Mouse (Mus musculus): ENCODE data around the gene Slc25a25. TPM values are rescaled to one million over a fixed set of nuclear protein-coding genes. Genes with fewer than 3 reads are reported as not detected.

The Slc25a25 gene
- total RNA-seq, 1 experiment from 2014 or later = 12.7 TPM

GRCm38 (mm10) chr2:32463773-32464172, 12.5 kb upstream of the Slc25a25 start:
- ATAC-seq (replicated peaks; ENCODE audit: low read depth, poor library complexity, severe bottlenecking) = no peak

- no peak for ATAC-seq (replicated peaks; ENCODE audit: low read depth, poor library complexity, severe bottlenecking)
Measured at GRCm38 (mm10) chr2:32459657-32460056, 8.4 kb upstream of the Slc25a25 start.

- no peak for ATAC-seq (replicated peaks; ENCODE audit: low read depth, poor library complexity, severe bottlenecking)
Measured at GRCm38 (mm10) chr2:32458300-32458699, 7.1 kb upstream of the Slc25a25 start.

DNA sequence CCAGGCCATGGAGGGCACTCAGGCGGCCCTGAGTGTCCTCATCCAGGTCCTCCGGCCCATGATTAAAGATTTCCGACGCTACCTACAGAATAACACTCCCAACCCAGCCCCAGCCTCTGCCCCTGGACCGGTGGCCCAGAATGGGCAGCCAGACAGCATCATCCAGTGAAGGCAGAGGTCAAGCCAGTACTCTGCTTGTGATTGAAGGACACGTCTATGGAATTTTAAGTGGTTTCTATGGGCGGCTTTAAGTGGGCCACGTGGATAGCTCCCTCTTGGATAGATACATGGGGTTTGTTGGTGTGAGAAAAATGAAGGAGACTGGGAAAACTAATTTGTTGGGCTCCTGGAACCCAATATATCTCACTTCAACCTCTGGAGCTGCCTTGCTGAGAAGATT, 3.9 kb upstream of the Slc25a25 start:
- no peak for ATAC-seq (replicated peaks; ENCODE audit: low read depth, poor library complexity, severe bottlenecking)

DNA sequence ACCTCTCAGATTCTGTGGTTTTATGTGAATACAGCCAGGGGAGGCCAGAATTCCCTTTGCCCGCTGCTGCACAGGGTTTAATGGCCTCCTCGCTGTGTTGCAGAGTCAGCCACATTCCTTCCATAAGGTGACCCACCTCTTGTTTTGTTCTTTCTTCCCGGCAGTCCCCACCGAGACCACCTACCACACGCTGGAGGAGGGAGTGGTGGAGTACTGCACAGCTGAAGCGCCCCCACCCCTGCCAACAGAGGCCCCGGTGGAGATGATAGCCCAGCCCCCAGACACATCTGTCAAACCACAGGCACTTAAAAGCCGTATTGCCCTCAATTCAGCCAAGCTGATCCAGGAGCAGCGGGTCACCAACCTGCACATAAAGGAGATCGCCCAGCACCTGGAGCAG, 3.4 kb upstream of the Slc25a25 start:
- ATAC-seq (replicated peaks; ENCODE audit: low read depth, poor library complexity, severe bottlenecking) = no peak

DNA sequence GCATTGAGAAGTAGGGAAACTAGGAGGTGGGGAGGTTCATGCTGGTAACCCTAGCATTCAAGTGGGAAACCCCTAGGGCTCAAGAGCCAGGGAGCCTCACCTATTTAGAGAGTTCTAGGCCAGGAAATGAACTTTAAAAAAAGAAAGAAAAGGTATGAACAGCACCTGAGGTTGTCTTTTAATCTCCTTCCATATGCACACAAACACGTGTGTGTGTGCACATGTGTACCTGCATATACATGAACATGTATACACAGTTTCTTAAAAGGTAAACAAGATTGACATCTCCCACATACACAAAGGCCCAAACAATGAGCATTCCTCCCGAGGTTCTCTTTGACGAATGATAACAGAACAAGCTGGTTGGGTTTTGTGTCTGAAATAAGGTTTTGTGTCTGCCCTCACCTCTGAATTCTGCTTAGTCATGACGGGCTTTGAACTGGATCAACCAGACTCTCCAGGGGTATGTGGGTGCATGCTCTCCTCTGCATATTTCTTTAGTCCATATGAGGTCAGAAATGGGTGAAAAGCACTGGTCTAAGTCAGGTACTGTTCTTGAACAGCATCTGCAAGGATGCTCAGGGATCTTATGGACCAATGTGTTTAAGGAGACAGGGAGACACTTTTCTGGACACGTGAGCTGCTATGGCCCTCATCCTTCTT, 2.5 kb upstream of the Slc25a25 start:
- ATAC-seq (replicated peaks; ENCODE audit: low read depth, poor library complexity, severe bottlenecking) = no peak

DNA sequence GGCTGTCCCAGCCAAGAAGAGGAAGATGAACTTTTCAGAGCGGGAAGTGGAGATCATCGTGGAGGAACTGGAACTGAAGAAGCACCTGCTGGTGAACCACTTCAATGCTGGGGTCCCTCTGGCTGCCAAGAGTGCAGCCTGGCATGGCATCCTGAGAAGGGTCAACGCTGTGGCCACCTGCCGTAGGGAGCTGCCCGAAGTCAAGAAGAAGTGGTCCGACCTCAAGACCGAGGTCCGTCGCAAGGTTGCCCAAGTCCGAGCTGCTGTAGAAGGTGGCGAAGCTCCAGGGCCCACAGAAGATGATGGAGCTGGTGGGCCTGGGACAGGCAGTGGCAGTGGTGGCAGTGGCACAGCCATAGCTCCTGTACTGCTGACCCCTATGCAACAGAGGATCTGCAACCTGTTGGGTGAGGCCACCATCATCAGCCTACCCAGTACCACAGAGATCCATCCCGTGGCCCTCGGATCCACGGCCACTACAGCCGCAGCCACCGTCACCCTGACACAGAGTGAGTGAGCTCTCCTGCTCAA, 1.3 kb upstream of the Slc25a25 start:
- peak; percentile 8; the same call in 1 of the 2 replicates for ATAC-seq (replicated peaks; ENCODE audit: low read depth, poor library complexity, severe bottlenecking)

GRCm38 (mm10) chr2:32451870-32452372, 676 bp upstream of the Slc25a25 start:
- peak; percentile 87 for ATAC-seq (replicated peaks; ENCODE audit: low read depth, poor library complexity, severe bottlenecking)

DNA sequence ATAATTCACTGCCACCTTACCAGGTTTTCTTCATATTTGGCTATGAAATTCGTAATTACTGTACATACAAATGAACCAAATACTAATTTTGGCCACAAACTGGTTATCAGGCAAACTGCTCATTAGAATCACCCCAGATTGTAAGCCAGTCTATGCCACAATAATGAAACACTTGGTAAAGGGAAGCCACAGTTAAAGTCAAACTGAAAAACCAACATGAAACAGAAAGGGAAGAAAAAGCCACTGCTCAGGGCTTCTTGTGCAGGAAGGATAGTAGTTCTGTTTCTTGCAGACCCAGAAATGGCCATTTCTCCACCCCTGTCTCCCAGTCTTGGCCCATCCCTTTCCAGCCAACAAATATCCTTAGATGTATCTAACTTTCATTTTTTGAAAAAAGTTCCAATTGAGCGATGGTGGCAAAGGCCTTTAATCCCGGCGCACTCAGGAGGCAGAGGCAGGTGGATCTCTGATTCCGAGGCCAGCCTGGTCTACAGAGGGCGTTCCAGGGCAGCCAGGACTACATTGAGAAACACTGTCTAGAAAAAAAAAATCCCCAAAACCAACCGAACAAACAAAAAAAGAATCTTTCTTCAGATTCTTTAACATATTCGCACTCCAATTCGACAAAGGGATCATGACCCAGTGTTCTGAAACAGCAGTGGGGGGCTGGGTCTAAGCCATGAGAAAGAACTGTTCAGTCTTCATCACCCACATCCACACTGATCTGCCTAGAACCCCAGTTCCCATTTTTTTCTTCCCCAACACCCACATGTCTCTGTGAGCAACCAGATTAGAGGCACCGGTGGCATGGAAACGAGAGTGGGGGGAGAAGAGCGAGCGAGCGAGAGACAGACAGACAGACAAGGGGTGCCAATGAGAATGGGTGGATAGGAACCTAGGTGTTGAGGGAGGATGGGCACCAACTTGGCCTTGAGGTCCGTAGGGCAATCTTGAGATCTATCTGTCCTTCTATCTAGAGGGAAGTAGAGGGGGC, 1.2 kb downstream of the Slc25a25 start, which contains the start of gene Naif1:
Gene Naif1, plus strand, starts transcription at position 697 of the 994 bp plus-strand sequence.
- no peak for ATAC-seq (replicated peaks; ENCODE audit: low read depth, poor library complexity, severe bottlenecking)

- ATAC-seq (replicated peaks; ENCODE audit: low read depth, poor library complexity, severe bottlenecking) = no peak
Measured at GRCm38 (mm10) chr2:32448480-32448879, 2.8 kb downstream of the Slc25a25 start.

DNA sequence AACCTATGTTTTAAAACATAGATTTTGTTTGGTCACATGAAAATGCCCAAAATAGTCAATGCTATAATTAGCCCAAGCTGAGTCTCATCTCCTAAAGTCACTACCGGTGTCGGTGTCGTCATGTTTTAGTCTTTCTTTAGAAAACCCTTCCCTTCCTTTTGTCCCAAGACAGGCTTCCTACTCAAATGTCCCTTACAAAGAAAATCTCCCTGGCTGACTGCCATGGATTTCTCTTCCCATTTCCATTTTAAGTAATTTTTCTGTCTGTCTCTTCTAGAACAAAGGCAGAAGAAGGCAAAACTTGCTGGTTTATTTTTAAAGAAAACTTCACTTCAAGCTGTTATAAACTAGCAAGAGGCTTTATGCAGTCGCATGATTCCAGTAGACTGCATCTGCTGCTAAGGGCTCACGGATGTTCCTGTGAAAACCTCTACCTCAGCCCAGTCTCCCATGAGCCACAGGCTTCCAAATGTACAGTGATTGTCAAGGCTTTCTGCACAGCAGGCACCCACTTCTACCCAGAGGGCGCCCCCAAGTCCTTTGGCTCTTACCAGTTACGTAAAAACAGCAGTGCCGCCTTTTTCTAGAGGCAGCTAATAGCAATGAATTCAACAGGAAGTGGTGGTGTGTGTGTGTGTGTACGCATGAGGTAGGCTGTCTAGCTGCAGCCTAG, 3.8 kb downstream of the Slc25a25 start:
- ATAC-seq (replicated peaks; ENCODE audit: low read depth, poor library complexity, severe bottlenecking) = peak; percentile 20; the same call in 1 of the 2 replicates

DNA sequence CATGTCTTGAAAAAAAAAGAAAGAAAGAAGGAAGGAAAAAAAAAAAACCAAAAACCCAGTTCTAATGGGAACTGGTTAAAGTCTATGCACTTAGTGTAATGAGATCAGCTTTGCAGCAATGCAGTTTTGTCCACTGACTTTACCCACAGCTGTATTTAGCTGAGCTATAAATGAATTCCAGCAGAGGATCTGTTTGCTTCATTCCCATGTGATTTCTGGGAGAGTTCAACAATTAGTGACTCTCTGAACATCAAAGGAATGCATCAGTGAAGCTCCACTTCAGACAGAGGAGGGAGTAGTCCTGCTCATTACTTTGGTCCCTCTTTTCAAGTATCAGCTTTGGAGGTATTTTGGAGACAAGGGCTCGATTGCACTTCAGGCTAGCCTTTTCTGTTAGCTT, 5.7 kb downstream of the Slc25a25 start:
- no peak for ATAC-seq (replicated peaks; ENCODE audit: low read depth, poor library complexity, severe bottlenecking)

GRCm38 (mm10) chr2:32441550-32441949, 9.7 kb downstream of the Slc25a25 start:
- ATAC-seq (replicated peaks; ENCODE audit: low read depth, poor library complexity, severe bottlenecking) = no peak

- ATAC-seq (replicated peaks; ENCODE audit: low read depth, poor library complexity, severe bottlenecking) = no peak
Measured at GRCm38 (mm10) chr2:32440632-32441031, 10.6 kb downstream of the Slc25a25 start.

- ATAC-seq (replicated peaks; ENCODE audit: low read depth, poor library complexity, severe bottlenecking) = no peak
Measured at GRCm38 (mm10) chr2:32440164-32440563, 11.1 kb downstream of the Slc25a25 start.

GRCm38 (mm10) chr2:32439177-32439576, 12.1 kb downstream of the Slc25a25 start:
- ATAC-seq (replicated peaks; ENCODE audit: low read depth, poor library complexity, severe bottlenecking) = no peak

GRCm38 (mm10) chr2:32438733-32439132, 12.5 kb downstream of the Slc25a25 start:
- no peak for ATAC-seq (replicated peaks; ENCODE audit: low read depth, poor library complexity, severe bottlenecking)

GRCm38 (mm10) chr2:32437612-32438166, 13.6 kb downstream of the Slc25a25 start:
- no peak for ATAC-seq (replicated peaks; ENCODE audit: low read depth, poor library complexity, severe bottlenecking)

DNA sequence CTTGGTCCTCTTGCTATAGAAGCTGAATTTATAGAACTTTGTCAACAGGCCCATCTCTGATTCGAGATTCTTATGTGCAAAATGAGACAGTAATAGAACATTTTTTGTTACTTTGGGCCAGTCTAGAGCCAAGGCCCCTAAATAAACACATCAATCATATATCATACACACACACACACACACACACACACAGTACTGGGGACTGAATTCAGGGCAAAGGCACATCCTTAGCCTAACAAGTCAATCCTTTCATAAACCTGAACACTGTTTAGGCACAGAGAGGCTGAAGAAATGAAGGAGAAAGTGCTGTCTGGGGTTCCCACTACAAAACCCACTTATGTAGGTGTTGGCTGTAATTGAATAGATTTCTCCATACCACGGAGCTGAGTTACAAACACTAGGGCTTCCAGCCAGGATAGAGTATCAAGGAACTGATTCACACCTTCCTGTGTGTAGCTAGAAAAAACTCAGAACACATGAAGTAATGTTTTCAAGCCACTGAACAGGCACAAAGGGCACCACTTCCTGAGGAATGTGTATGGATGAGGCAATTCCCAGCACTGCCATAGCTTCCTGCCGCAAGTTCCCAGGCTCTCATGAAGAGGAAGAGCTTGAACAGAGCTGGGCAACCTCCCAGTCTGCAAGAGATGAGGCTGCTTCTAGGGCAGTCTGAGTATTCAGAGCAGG, 14.4 kb downstream of the Slc25a25 start:
- ATAC-seq (replicated peaks; ENCODE audit: low read depth, poor library complexity, severe bottlenecking) = no peak
